Mouse (Mus musculus) hindbrain, postnatal 0 days (tissue): ENCODE data around the gene Tmem185b. TPM values are rescaled to one million over a fixed set of nuclear protein-coding genes. Genes with fewer than 3 reads are reported as not detected.

Experiments
- ATAC-seq: fragments of 200-750 bp; cut with Nextera tagmentation; 2 replicates; pipeline ENCODE4 v1.8.0; 2017; ENCODE audit warnings: mild to moderate bottlenecking, moderate TSS enrichment, moderate library complexity
- DNase-seq: peaks from one replicate; pipeline ENCODE4 v3.0.0-alpha.2; 2015; ENCODE audit warnings: low spot score
- H3K27ac ChIP-seq: fragments of 300-500 bp; sonication (generic); 2 replicates; pipeline ENCODE4 v1.5.1; 2014; ENCODE audit warnings: mild to moderate bottlenecking
- H3K27me3 ChIP-seq: fragments of 300-500 bp; sonication (generic); 2 replicates; pipeline ENCODE4 v1.6.1; 2014; ENCODE audit warnings: low read length, mixed read lengths; ENCODE audit not compliant: insufficient read depth
- H3K36me3 ChIP-seq: fragments of 300-500 bp; sonication (generic); 2 replicates; pipeline ENCODE4 v1.6.1; 2014; ENCODE audit warnings: low read length, mixed read lengths; ENCODE audit not compliant: insufficient read depth
- H3K4me1 ChIP-seq: fragments of 300-500 bp; sonication (generic); 2 replicates; pipeline ENCODE4 v1.6.1; 2014; ENCODE audit warnings: antibody characterized with exemption, low read length, mixed read lengths; ENCODE audit not compliant: insufficient read depth
- H3K4me2 ChIP-seq: fragments of 300-500 bp; sonication (generic); 2 replicates; pipeline ENCODE4 v1.6.1; 2014; ENCODE audit warnings: low read depth, mild to moderate bottlenecking, low read length, moderate library complexity, mixed read lengths
- H3K4me3 ChIP-seq: fragments of 300-500 bp; sonication (generic); 2 replicates; pipeline ENCODE4 v1.5.1; 2014; ENCODE audit warnings: low read length
- H3K9ac ChIP-seq: fragments of 300-500 bp; sonication (generic); replicated peaks from 2 replicates; pipeline ENCODE4 v1.6.1; 2014; ENCODE audit warnings: mild to moderate bottlenecking, low read length, moderate library complexity, mixed read lengths
- H3K9me3 ChIP-seq: fragments of 300-500 bp; sonication (generic); 2 replicates; pipeline ENCODE4 v1.6.1; 2016; ENCODE audit warnings: low read length, mixed read lengths
- CTCF ChIP-seq: IDR thresholded peaks from 2 replicates; pipeline ENCODE4 v1.5.1; 2016; ENCODE audit warnings: antibody characterized with exemption, control low read depth, low read depth
- WGBS: fragments of 180-500 bp; shearing (Covaris S2); extraction: QIAGEN DNeasy Blood & Tissue Kit; methylation state at CpG from one replicate; pipeline ENCODE4 v1.1.7; 2014; 5-methylcytosine and 5-hydroxymethylcytosine counted together
- polyA plus RNA-seq: library from polyadenylated mRNA; unstranded; fragments of >200 nt; fragmentation: Nextera tagmentation; extraction: Ambion mirVana; gene quantifications from 2 replicates; pipeline ENCODE4 v1.2.1, GENCODE M21; 2015
- total RNA-seq: library from RNA; depleted of rRNA; stranded (reverse); fragments of >200 nt; gene quantifications from 2 replicates; pipeline ENCODE4 v1.2.3, GENCODE M21; 2014

The Tmem185b gene
- total and polyA plus RNA-seq, 2 experiments from 2014 or later = 10.3 to 24.2 TPM

DNA sequence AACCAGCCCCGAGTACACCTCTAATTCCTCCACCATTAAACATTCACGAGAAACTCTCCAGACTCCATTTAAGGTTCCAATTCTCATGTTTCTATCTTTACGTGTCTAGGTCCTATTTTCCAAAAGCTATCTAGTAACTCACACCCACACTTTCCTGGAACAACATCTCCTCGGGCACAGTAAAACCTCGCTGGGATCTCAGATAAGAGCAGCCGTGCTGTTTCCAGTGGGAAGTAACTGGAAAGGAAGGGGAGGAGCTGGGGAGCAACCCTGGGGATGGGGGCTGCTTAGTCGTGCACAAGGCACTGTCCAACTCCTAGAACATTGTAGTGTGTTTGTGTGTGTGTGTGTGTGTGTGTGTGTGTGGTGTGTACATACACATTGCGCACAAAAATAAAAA, 24.1 kb upstream of the Tmem185b start:
- no peak overlapping the region for H3K27ac ChIP-seq
- H3K4me2 ChIP-seq = no peak overlapping the region
- H3K4me1 ChIP-seq = peaks cover 7% of the 10 kb centered on the region
- H3K4me3 ChIP-seq = no peak overlapping the region
- ATAC-seq = no peak
- DNase-seq = no peak
- WGBS = 74% methylated on average over 8 of the region's 8 CpGs
- no peak overlapping the region for H3K9ac ChIP-seq
- H3K27me3 ChIP-seq = no peaks in the 10 kb centered on the region
- TF ChIP-seq CTCF = no peak
- H3K36me3 ChIP-seq = no peaks in the 10 kb centered on the region
- H3K9me3 ChIP-seq = no peaks in the 10 kb centered on the region

DNA sequence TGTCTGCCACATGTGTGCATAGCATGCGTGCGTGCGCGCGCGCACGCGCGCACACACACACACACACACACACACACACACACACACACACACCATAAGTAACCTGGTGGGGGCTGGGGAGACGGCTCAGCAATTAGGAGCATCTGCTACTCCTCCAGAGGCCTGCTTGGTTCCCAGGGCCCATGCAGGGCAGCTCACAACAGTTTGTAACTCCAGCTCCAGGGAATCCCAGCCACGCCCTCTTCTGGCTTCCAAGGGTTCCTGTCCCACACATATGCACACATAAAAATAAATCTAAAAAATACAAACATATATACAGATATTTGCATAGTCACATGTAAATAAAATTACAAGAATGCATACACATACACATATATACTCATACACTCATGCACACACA, 23.2 kb upstream of the Tmem185b start:
- H3K9ac ChIP-seq = no peak overlapping the region
- 0 out of 2 replicates have a peak overlapping the region, but pooled peaks have one; percentile 72 for H3K4me3 ChIP-seq
- H3K9me3 ChIP-seq = no peaks in the 10 kb centered on the region
- H3K36me3 ChIP-seq = no peaks in the 10 kb centered on the region
- TF ChIP-seq CTCF = no peak
- 85% methylated on average over 11 of the region's 11 CpGs for WGBS
- DNase-seq (no peak), ATAC-seq (no peak)
- peaks cover 7% of the 10 kb centered on the region for H3K4me1 ChIP-seq
- no peaks in the 10 kb centered on the region for H3K27me3 ChIP-seq
- H3K4me2 ChIP-seq = peak overlapping the region; percentile 83
- no peak overlapping the region; the same call in 1 of the 2 replicates for H3K27ac ChIP-seq

DNA sequence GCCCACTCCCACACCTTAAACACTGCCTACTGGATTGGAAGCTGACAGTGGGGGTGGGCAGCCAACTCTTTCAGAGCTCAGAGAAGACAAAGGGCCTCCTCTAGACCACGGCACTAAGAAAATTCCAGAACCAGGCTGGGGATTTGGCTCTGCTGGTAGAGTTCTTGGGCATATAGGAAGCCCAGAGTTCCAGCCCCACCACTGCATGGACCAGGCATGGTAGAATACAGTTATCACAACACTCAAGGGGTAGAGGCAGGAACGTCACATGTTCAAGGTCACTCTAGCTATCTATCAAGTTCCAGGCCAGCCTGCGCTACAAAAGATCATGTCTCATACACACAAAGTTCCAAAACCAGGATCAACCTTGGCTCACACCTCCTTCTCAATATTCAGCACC, 22.8 kb upstream of the Tmem185b start:
- DNase-seq (no peak), ATAC-seq (no peak)
- Histone ChIP-seq H3K4me3 (peak overlapping the region; percentile 72), H3K9me3 (no peaks in the 10 kb centered on the region), H3K9ac (peak overlapping the region; percentile 70; the same call in 1 of the 2 replicates), H3K27me3 (no peaks in the 10 kb centered on the region), H3K27ac (no peak overlapping the region; the same call in 1 of the 2 replicates), H3K4me2 (peak overlapping the region; percentile 83), H3K36me3 (no peaks in the 10 kb centered on the region), H3K4me1 (peaks cover 7% of the 10 kb centered on the region)
- no peak for TF ChIP-seq CTCF
- 72% methylated on average over 3 of the region's 3 CpGs for WGBS

DNA sequence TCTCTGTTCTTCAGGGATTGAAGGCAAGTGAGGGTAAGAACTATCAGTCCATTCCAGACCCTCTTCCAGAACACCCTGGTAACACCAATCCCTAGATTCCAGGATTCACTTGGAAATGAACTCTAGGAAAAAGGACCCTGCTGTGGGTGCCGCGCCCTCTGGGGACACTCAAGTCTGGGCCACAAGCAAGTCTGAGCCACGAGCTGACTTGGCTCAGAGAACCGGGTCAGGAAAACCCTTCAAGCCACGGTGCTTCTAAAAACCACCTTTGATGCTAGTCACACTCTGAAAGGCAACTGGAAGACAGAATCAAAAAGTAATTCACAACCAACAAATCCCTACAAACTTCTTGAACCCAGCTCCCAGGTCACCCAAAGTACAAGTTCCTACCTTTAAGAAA, 22.2 kb upstream of the Tmem185b start:
- Histone ChIP-seq H3K9me3 (no peaks in the 10 kb centered on the region), H3K27me3 (no peaks in the 10 kb centered on the region), H3K9ac (peak overlapping the region; percentile 70), H3K27ac (peak overlapping the region; percentile 71; the same call in 1 of the 2 replicates), H3K4me3 (peak overlapping the region; percentile 72), H3K4me2 (peak overlapping the region; percentile 83), H3K36me3 (no peaks in the 10 kb centered on the region), H3K4me1 (peaks cover 7% of the 10 kb centered on the region)
- WGBS = 20% methylated on average over 5 of the region's 5 CpGs
- DNase-seq (no peak), ATAC-seq (no peak)
- no peak for TF ChIP-seq CTCF

DNA sequence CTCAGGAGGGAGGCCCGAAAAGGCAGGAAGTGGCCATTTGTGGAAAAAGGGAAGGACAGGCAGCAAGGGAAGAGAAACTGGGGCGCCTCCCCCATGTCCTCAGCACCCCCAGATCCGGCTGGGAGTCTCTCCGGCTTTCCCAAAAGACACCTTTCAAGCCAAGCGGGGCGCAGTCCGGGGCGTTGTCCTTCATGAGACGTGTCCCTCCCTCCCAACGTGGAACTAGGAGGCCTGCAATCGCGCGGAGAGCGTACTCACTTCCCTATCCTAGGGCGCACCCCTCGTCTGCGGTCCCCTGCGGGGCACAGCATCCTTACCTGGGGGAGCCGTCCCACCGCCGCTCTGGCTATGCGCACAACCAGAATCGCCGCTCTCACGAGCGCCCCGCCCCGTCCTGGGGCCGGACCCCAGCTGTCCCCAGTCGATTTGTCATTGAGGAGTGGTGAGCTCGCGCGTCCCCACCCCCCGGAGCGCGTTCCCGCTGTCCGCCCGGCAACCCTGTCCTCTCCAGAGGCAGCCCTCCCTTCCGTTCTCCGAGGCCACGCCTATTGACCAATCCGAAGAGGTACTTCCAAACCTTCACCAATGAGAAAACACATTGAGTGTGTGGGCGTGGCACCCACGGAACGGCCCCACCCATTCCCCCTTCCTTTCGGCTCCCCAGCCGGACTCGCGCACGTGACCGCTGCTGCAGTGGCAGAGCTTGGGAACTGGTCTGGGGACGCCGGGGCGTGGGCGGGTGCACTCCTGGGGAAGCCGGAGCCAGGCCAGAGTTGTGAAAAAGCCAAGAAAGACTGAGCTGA, 21.5 kb upstream of the Tmem185b start, which contains the start of gene Ralb:
Ralb (minus strand) TSS at position 535 of the 803 bp plus-strand sequence.
- no peak for TF ChIP-seq CTCF

DNA sequence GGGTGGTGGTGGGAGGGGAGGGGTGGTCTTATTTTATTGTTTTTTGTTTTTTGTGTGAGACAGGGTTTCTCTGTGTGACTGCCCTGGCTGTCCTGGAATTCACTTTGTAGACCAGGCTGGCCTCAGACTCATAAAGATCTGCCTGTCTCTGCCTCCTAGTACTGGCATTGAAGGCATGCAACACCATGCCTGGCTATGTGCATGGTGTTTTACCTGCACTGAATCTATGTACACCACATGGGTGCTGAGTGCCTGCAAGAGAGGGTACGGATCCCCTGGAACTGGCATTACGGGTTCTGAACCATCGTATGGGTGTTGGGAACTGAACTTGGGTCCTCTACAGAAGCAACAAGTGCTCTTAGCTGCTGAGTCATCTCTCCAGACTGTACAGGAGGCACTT, 20.0 kb upstream of the Tmem185b start:
- Histone ChIP-seq H3K9ac (no peak overlapping the region), H3K4me1 (peaks cover 7% of the 10 kb centered on the region), H3K4me2 (no peak overlapping the region), H3K36me3 (no peaks in the 10 kb centered on the region), H3K27me3 (no peaks in the 10 kb centered on the region), H3K4me3 (no peak overlapping the region), H3K9me3 (no peaks in the 10 kb centered on the region), H3K27ac (no peak overlapping the region)
- no peak for DNase-seq
- 92% methylated on average over 3 of the region's 3 CpGs for WGBS
- no peak for ATAC-seq
- no peak for TF ChIP-seq CTCF

More for the DNA sequence above, 21.5 kb upstream of the Tmem185b start, which contains the start of gene Ralb:
- H3K36me3 ChIP-seq = no peaks in the 10 kb centered on the region
- H3K27ac ChIP-seq = peak within 1 kb of the TSS; percentile 71
- under 1% methylated on average over 51 of the region's 57 CpGs for WGBS
- H3K9ac ChIP-seq = peak within 1 kb of the TSS; percentile 70
- peak; percentile 99 for ATAC-seq
- H3K4me1 ChIP-seq = peaks cover 7% of the 10 kb centered on the region
- peak within 1 kb of the TSS; percentile 72 for H3K4me3 ChIP-seq
- no peaks in the 10 kb centered on the region for H3K9me3 ChIP-seq
- peak within 1 kb of the TSS; percentile 83 for H3K4me2 ChIP-seq
- peak; percentile 96 for DNase-seq
- no peaks in the 10 kb centered on the region for H3K27me3 ChIP-seq

DNA sequence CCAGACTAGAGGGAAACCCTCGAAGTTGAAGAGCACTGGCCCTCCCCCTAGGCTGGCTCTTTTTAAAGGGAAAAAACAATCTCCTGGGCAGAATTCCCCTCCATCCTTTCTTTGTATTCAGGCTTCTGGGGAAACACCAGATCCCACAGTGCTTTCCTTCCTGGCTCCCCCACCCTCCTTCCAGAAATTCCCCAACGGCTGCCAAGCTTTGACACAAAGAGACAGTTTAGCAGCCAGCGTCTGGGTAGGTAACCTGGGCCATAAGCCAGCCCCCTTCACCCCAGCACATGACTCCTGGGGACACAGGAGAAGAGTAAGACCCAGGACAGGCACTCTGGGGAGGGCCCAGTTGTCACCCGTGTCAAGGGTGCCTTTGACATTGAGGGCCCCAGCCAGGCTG, 17.4 kb upstream of the Tmem185b start:
- Histone ChIP-seq H3K9me3 (no peaks in the 10 kb centered on the region), H3K4me2 (no peak overlapping the region), H3K36me3 (no peaks in the 10 kb centered on the region), H3K4me1 (peaks cover under 1% of the 10 kb centered on the region; the same call in 1 of the 2 replicates), H3K27ac (no peak overlapping the region), H3K27me3 (no peaks in the 10 kb centered on the region), H3K9ac (no peak overlapping the region), H3K4me3 (no peak overlapping the region)
- no peak for ATAC-seq
- WGBS = 28% methylated on average over 4 of the region's 4 CpGs
- no peak for TF ChIP-seq CTCF
- DNase-seq = no peak
